Mouse (Mus musculus) hindbrain, embryonic 10.5 days (tissue): ENCODE measurements at regions not wholly inside any gene's neighbourhood (a gene's known extent, or its start where the extent isn't known, plus 50 kb on each side); places are given as distances from the start of the nearest gene placed in this dataset.

Experiments
- DNase-seq: peaks from one replicate; pipeline ENCODE4 v3.0.0-alpha.2; 2017; ENCODE audit warnings: low spot score
- H3K27ac ChIP-seq: fragments of 300-500 bp; sonication (generic); 2 replicates; pipeline ENCODE4 v1.5.1; 2016; ENCODE audit warnings: mild to moderate bottlenecking, moderate library complexity
- H3K27me3 ChIP-seq: fragments of 300-500 bp; sonication (generic); 2 replicates; pipeline ENCODE4 v1.6.1; 2016; ENCODE audit warnings: mild to moderate bottlenecking; ENCODE audit not compliant: poor library complexity, insufficient read depth, severe bottlenecking
- H3K36me3 ChIP-seq: fragments of 300-500 bp; sonication (generic); 2 replicates; pipeline ENCODE4 v1.6.1; 2016; ENCODE audit warnings: mild to moderate bottlenecking, moderate library complexity
- H3K4me1 ChIP-seq: fragments of 300-500 bp; sonication (generic); replicated peaks from 2 replicates; pipeline ENCODE4 v1.6.1; 2016; ENCODE audit warnings: mild to moderate bottlenecking
- H3K4me3 ChIP-seq: fragments of 300-500 bp; sonication (generic); 2 replicates; pipeline ENCODE4 v1.5.1; 2016; ENCODE audit warnings: mild to moderate bottlenecking, moderate library complexity
- H3K9me3 ChIP-seq: fragments of 300-500 bp; sonication (generic); 2 replicates; pipeline ENCODE4 v1.6.1; 2016; ENCODE audit warnings: mild to moderate bottlenecking, moderate library complexity
- WGBS: fragments of 180-500 bp; shearing (Covaris S2); methylation state at CpG from one replicate; pipeline ENCODE4 v1.1.7; 2016; 5-methylcytosine and 5-hydroxymethylcytosine counted together

GRCm38 (mm10) chr12:77179138-77179537, 58.8 kb upstream of the Fut8 start:
- DNase-seq: no peak
- Histone ChIP-seq H3K4me1 (peaks cover 13% of the 10 kb centered on the region), H3K4me3 (no peak overlapping the region), H3K36me3 (no peaks in the 10 kb centered on the region), H3K9me3 (no peaks in the 10 kb centered on the region), H3K27me3 (no peaks in the 10 kb centered on the region), H3K27ac (no peak overlapping the region)
- WGBS: 94% methylated on average over 7 of the region's 7 CpGs

GRCm38 (mm10) chr12:77177811-77178578, 59.9 kb upstream of the Fut8 start:
- no peaks in the 10 kb centered on the region for H3K36me3 ChIP-seq
- H3K4me1 ChIP-seq: peaks cover 13% of the 10 kb centered on the region
- no peaks in the 10 kb centered on the region for H3K9me3 ChIP-seq
- DNase-seq: peak; percentile 49
- H3K27me3 ChIP-seq: no peaks in the 10 kb centered on the region
- H3K27ac ChIP-seq: peak overlapping the region; percentile 59; the same call in 1 of the 2 replicates
- no peak overlapping the region for H3K4me3 ChIP-seq
- WGBS: 47% methylated on average over 15 of the region's 15 CpGs

- Histone ChIP-seq H3K27me3 (no peaks in the 10 kb centered on the region), H3K36me3 (no peaks in the 10 kb centered on the region), H3K4me3 (no peak overlapping the region), H3K27ac (no peak overlapping the region), H3K4me1 (peaks cover 13% of the 10 kb centered on the region), H3K9me3 (no peaks in the 10 kb centered on the region)
- no peak for DNase-seq
- 63% methylated on average over 3 of the region's 3 CpGs for WGBS
These were observed 60.6 kb upstream of the Fut8 start for GRCm38 (mm10) chr12:77177303-77177702.

- Histone ChIP-seq H3K4me1 (peaks cover 13% of the 10 kb centered on the region), H3K9me3 (no peaks in the 10 kb centered on the region), H3K27me3 (no peaks in the 10 kb centered on the region), H3K4me3 (no peak overlapping the region), H3K36me3 (no peaks in the 10 kb centered on the region), H3K27ac (no peak overlapping the region)
- no peak for DNase-seq
These were observed 63.9 kb upstream of the Fut8 start for GRCm38 (mm10) chr12:77174032-77174431.

- no peak overlapping the region for H3K4me3 ChIP-seq
- H3K4me1 ChIP-seq: peaks cover 4% of the 10 kb centered on the region; the same call in 1 of the 2 replicates
- WGBS: 90% methylated on average over 2 of the region's 2 CpGs
- DNase-seq: no peak
- no peak overlapping the region for H3K27ac ChIP-seq
- no peaks in the 10 kb centered on the region for H3K36me3 ChIP-seq
- H3K27me3 ChIP-seq: no peaks in the 10 kb centered on the region
- H3K9me3 ChIP-seq: no peaks in the 10 kb centered on the region
These were observed 65.4 kb upstream of the Fut8 start for GRCm38 (mm10) chr12:77172540-77172939.

- no peaks in the 10 kb centered on the region for H3K9me3 ChIP-seq
- WGBS: 89% methylated on average over 5 of the region's 5 CpGs
These were observed 67.7 kb upstream of the Fut8 start for GRCm38 (mm10) chr12:77170257-77170656.

GRCm38 (mm10) chr12:77168367-77168766, 69.6 kb upstream of the Fut8 start:
- Histone ChIP-seq H3K36me3 (no peaks in the 10 kb centered on the region), H3K27me3 (no peaks in the 10 kb centered on the region), H3K4me1 (no peaks in the 10 kb centered on the region), H3K9me3 (no peaks in the 10 kb centered on the region), H3K4me3 (no peak overlapping the region), H3K27ac (no peak overlapping the region)
- DNase-seq: no peak
- WGBS: 78% methylated on average over 1 of the region's 1 CpGs

More at GRCm38 (mm10) chr12:77170257-77170656, 67.7 kb upstream of the Fut8 start:
- no peak overlapping the region for H3K27ac ChIP-seq
- no peak overlapping the region for H3K4me3 ChIP-seq
- no peaks in the 10 kb centered on the region for H3K27me3 ChIP-seq
- H3K36me3 ChIP-seq: no peaks in the 10 kb centered on the region
- H3K4me1 ChIP-seq: no peaks in the 10 kb centered on the region
- DNase-seq: no peak

- no peaks in the 10 kb centered on the region for H3K9me3 ChIP-seq
- no peak overlapping the region for H3K27ac ChIP-seq
- no peaks in the 10 kb centered on the region for H3K27me3 ChIP-seq
- no peak for DNase-seq
- no peak overlapping the region for H3K4me3 ChIP-seq
- no peaks in the 10 kb centered on the region for H3K4me1 ChIP-seq
- H3K36me3 ChIP-seq: no peaks in the 10 kb centered on the region
- WGBS: 71% methylated on average over 2 of the region's 2 CpGs
These were observed 81.2 kb upstream of the Fut8 start for GRCm38 (mm10) chr12:77156698-77157097.

- no peak overlapping the region for H3K4me3 ChIP-seq
- DNase-seq: no peak
- no peak overlapping the region for H3K27ac ChIP-seq
- WGBS: 85% methylated on average over 6 of the region's 6 CpGs
- H3K27me3 ChIP-seq: no peaks in the 10 kb centered on the region
- H3K36me3 ChIP-seq: no peaks in the 10 kb centered on the region
- no peaks in the 10 kb centered on the region for H3K4me1 ChIP-seq
- no peaks in the 10 kb centered on the region for H3K9me3 ChIP-seq
These were observed 82.3 kb upstream of the Fut8 start for GRCm38 (mm10) chr12:77155626-77156025.

- Histone ChIP-seq H3K4me1 (no peaks in the 10 kb centered on the region), H3K27ac (no peak overlapping the region)
These were observed 86.5 kb upstream of the Fut8 start for GRCm38 (mm10) chr12:77151471-77151870.

GRCm38 (mm10) chr12:77149835-77150234, 88.1 kb upstream of the Fut8 start:
- H3K36me3 ChIP-seq: no peaks in the 10 kb centered on the region
- H3K27me3 ChIP-seq: no peaks in the 10 kb centered on the region
- no peak overlapping the region for H3K27ac ChIP-seq
- H3K9me3 ChIP-seq: no peaks in the 10 kb centered on the region
- no peak for DNase-seq
- no peaks in the 10 kb centered on the region for H3K4me1 ChIP-seq
- H3K4me3 ChIP-seq: no peak overlapping the region

More at GRCm38 (mm10) chr12:77151471-77151870, 86.5 kb upstream of the Fut8 start:
- 84% methylated on average over 2 of the region's 2 CpGs for WGBS
- DNase-seq: no peak
- Histone ChIP-seq H3K36me3 (no peaks in the 10 kb centered on the region), H3K9me3 (no peaks in the 10 kb centered on the region), H3K4me3 (no peak overlapping the region), H3K27me3 (no peaks in the 10 kb centered on the region)

- H3K27ac ChIP-seq: no peak overlapping the region
- H3K4me3 ChIP-seq: no peak overlapping the region
- no peaks in the 10 kb centered on the region for H3K36me3 ChIP-seq
- H3K9me3 ChIP-seq: no peaks in the 10 kb centered on the region
- H3K27me3 ChIP-seq: no peaks in the 10 kb centered on the region
- 94% methylated on average over 2 of the region's 2 CpGs for WGBS
- no peaks in the 10 kb centered on the region for H3K4me1 ChIP-seq
- DNase-seq: no peak
These were observed 89.8 kb upstream of the Fut8 start for GRCm38 (mm10) chr12:77148146-77148545.

- no peaks in the 10 kb centered on the region for H3K36me3 ChIP-seq
- 77% methylated on average over 3 of the region's 3 CpGs for WGBS
- no peak for DNase-seq
These were observed 94.0 kb upstream of the Fut8 start for GRCm38 (mm10) chr12:77143958-77144357.

GRCm38 (mm10) chr12:77143521-77143920, 94.4 kb upstream of the Fut8 start:
- no peak for DNase-seq

More at GRCm38 (mm10) chr12:77143958-77144357, 94.0 kb upstream of the Fut8 start:
- no peak overlapping the region for H3K27ac ChIP-seq
- no peak overlapping the region for H3K4me3 ChIP-seq
- H3K27me3 ChIP-seq: no peaks in the 10 kb centered on the region
- no peaks in the 10 kb centered on the region for H3K4me1 ChIP-seq
- H3K9me3 ChIP-seq: no peaks in the 10 kb centered on the region

More at GRCm38 (mm10) chr12:77143521-77143920, 94.4 kb upstream of the Fut8 start:
- H3K4me3 ChIP-seq: no peak overlapping the region
- WGBS: 72% methylated on average over 6 of the region's 6 CpGs
- H3K9me3 ChIP-seq: no peaks in the 10 kb centered on the region
- H3K27ac ChIP-seq: no peak overlapping the region
- no peaks in the 10 kb centered on the region for H3K4me1 ChIP-seq
- no peaks in the 10 kb centered on the region for H3K27me3 ChIP-seq
- no peaks in the 10 kb centered on the region for H3K36me3 ChIP-seq
